Mouse (Mus musculus): ENCODE data around the gene Ccdc169. TPM values are rescaled to one million over a fixed set of nuclear protein-coding genes. Genes with fewer than 3 reads are reported as not detected.

Gene Ccdc169
- polyA plus RNA-seq (2017; shearing (Covaris generic)): not detected

DNA sequence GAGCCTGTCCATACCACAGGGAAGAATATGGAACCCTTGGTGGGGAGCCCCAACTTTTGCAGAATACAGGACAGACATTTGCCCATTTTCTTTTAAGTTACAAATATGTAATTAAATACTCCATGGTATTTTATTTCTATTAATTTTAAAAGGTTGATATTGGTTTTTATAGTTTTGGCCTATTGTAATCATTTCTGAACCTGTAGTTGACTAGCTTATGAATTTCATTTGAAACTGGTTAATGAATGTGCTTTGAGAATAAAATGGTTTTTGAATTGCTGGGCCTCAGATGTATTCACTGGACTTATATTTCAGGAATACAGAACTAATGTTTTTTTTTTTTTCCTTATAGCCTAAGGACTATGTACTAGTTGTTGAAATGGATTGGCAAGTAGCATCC, at the start of gene Ccdc169:
Ccdc169 (plus strand) TSS at position 301 of the 400 bp plus-strand sequence.

DNA sequence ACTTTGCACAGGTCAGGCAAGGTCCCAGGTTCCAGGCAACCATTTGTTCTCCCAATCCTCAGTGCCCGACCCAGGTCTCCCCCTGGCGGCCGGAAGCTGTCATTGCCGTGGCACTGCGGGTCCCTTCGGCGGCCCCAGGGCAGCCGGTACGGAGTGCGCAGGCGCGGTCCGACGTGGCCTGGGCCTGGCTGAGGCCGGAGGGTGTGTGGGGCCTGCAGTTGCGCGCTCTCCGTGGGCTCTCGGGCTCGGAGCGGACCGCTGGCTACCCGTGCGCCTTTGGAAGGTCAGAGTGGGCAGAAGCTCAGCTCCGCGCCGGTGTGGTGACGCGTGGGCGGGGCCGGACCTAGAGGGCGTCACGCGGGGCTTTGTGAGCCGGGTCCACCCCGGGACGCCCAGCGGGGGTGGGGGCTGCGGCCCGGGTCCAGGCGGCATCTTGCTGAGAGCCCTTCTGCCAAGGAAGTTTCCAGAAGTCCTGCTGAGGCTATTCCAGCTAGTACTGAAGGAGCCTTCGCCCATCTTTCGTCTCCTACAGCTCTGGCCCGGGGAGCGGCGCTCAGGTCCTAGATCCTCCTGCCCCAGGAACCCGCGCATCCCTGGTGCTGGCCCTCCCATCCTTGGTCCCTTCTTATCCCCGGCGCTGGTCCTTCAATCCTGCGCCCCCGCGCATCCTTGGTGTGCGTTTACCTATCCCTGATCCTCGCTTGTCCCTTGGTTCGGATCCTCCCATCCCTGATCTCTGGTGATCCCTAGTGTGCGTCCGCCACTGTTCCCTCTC, 25.0 kb upstream of the Ccdc169 start, which contains the start of gene Spg20:
Spg20 (plus strand) TSS at position 174 of the 775 bp plus-strand sequence.

GRCm38 (mm10) chr3:55181766-55182165, 44.6 kb downstream of the Ccdc169 start, which contains the start of gene Sohlh2:
TSS of gene Sohlh2 (plus strand) at chr3:55182028.

Other genes starting within 250 kb of the Ccdc169 start
- gene Sertm1, start 221.5 kb upstream of the Ccdc169 start, polyA plus RNA-seq (2017; shearing (Covaris generic)): not detected
- gene Ccna1, start 81.8 kb upstream of the Ccdc169 start, polyA plus RNA-seq (2017; shearing (Covaris generic)): not detected
- gene Spg20, start 25.2 kb upstream of the Ccdc169 start, polyA plus RNA-seq (2017; shearing (Covaris generic)): 27.7 TPM
- gene Sohlh2, start 44.7 kb downstream of the Ccdc169 start, polyA plus RNA-seq (2017; shearing (Covaris generic)): not detected
- 0.41 TPM for gene Dclk1, start 105.0 kb downstream of the Ccdc169 start, polyA plus RNA-seq (2017; shearing (Covaris generic))